Mouse (Mus musculus) bone marrow macrophage, adult 2 months (primary cell): ENCODE measurements around the gene Obp2b. TPM values are rescaled to one million over a fixed set of nuclear protein-coding genes. Genes with fewer than 3 reads are reported as not detected.

ENCODE experiments used
- H3K27ac ChIP-seq: 2 replicates; pipeline ENCODE4 v1.5.1; 2012; ENCODE audit warnings: low read depth, low read length; ENCODE audit not compliant: insufficient read depth
- H3K4me1 ChIP-seq: 2 replicates; pipeline ENCODE4 v1.6.1; 2012; ENCODE audit warnings: low read length; ENCODE audit not compliant: control insufficient read depth, insufficient read depth
- H3K4me3 ChIP-seq: 2 replicates; pipeline ENCODE4 v1.5.1; 2012; ENCODE audit warnings: mild to moderate bottlenecking, low read length, moderate library complexity; ENCODE audit not compliant: insufficient read depth
- CTCF ChIP-seq: IDR thresholded peaks from 2 replicates; pipeline ENCODE4 v1.5.1; 2012; ENCODE audit warnings: low read depth, mild to moderate bottlenecking, low read length, moderate library complexity
- POLR2A ChIP-seq: IDR thresholded peaks from 2 replicates; pipeline ENCODE4 v1.6.1; 2012; ENCODE audit warnings: mild to moderate bottlenecking, low read depth, low read length, borderline replicate concordance
- polyA plus RNA-seq: library from polyadenylated mRNA; stranded (reverse); fragments of >200 nt; gene quantifications from 2 replicates; pipeline ENCODE4 v1.2.4, GENCODE M21; 2012; ENCODE audit not compliant: missing spikeins, insufficient read depth, insufficient read length

The Obp2b gene
- polyA plus RNA-seq, 1 experiment: not detected

DNA sequence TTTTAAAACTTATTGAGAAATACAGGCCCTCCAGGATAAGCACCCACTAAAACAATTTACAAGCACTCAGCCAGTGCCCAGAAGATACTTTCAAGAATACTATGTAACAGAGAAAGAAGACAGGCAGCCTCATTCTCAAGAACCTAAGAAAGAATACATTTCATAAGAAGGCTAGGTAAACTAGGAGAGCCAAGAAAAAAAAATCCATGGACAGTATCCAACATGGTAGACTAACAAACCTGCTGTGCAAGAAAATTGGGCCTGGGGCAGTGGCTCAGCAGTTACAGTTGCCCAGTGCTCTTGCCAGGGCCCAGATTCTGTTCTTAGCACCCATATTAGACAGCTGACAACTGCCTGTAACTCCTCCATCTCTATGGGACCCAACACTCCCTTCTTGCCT, 19.6 kb upstream of the Obp2b start:
- TF ChIP-seq POLR2A: no peak
- no peak for TF ChIP-seq CTCF
- H3K27ac ChIP-seq: no peak overlapping the region
- no peak overlapping the region for H3K4me3 ChIP-seq
- no peaks in the 10 kb centered on the region for H3K4me1 ChIP-seq

DNA sequence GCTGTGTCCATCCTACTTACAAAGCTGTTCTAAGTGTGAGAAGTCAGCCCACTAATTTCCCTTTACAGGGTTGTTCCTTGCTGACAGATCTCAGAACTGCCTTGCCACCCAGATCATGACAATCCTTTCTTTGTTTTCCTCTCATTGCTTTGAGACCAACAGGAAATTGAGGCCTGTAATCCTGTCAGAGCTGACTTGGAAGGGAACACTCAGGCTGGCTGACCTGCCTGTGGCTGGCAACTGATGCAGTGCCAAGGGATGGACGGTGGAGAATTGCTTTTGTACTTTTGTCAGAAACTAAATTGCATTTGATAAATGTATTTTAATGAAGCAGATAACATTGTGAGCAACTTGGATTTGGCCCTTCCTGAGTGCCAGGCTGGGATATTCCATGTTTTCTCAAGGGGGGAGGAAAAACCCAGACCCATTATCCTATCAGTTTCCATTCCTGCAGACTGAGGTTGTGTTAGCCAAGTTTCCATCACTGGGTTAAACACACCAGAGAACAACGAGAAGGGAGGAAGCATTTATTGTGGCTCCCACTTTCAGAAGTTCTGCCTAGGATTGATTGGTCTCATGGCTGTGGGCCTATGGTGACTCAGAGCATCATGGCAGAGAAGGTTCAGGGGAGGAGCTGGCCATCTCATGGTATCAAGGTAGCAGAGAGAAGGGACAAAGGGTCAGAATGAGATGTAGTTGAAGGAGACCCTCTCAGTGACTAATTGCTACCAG, 3.4 kb upstream of the Obp2b start:
- TF ChIP-seq POLR2A: no peak
- H3K4me1 ChIP-seq: no peaks in the 10 kb centered on the region
- no peak overlapping the region for H3K27ac ChIP-seq
- no peak overlapping the region for H3K4me3 ChIP-seq

DNA sequence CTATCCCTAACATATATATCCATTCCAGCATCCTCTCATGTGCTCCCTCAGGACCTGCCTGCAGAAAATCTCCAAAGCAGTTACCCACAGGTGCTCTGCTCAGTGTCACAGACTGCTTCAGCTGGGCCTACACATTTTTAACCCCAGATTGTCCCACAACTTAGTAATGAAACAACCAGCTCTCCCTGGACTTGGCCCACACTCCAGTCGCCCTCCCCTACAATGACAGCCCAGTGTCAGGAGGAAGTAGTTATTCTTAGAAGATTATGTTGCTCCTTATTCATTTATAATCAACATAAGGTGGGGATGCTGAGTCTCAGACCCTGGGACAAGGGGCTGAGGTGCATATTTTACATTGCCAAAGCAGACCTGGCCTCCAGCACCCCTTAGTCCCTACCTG, 4.9 kb downstream of the Obp2b start:
- Histone ChIP-seq H3K27ac (no peak overlapping the region), H3K4me1 (no peaks in the 10 kb centered on the region), H3K4me3 (no peak overlapping the region)
- TF ChIP-seq CTCF (no peak), POLR2A (no peak)

DNA sequence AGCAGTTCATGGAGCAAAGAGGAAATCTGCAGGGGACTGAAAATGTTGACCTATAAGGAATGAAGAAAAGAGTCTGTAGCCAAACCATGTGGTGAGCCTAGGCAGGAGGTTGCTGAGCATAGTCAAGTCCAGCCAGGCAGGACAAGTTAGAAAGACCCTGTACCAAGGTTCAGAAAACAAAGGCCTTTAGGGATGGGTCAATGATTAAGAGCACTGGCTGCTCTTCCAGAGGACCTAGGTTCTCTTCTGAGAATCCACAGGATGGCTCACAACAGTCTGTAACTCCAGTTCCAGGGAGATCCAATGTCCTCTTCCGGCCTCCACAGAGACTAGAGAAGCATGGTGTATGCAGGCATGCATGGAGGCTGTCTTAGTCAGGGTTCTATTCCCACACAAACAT, 17.4 kb downstream of the Obp2b start:
- Histone ChIP-seq H3K4me1 (no peaks in the 10 kb centered on the region), H3K4me3 (no peak overlapping the region)
- TF ChIP-seq CTCF (no peak), POLR2A (no peak)

DNA sequence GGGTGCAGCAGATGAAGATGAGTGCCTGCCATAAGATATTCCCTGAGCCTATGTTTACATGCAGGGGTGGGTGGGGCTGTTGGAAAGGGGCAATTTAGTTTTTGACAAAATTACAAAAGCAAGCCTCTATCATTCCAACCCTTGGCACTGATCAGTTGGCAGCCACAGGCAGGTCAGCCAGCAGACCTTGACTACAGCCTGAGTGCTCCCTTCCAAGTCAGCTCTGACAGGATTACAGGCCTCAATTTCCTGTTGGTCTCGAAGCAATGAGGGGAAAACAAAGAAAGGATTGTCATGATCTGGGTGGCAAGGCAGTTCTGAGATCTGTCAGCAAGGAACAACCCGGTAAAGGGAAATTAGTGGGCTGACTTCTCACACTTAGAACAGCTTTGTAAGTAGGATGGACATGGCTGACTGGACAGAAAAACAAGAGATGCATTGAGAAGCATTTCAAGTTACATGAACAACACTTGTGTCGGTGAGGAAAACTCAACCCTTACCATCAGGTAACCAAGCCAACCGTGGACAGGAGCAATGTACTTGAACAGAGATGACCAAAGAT, 21.3 kb downstream of the Obp2b start:
- TF ChIP-seq POLR2A (no peak), CTCF (no peak)
- H3K4me1 ChIP-seq: no peaks in the 10 kb centered on the region

More for the DNA sequence above, 17.4 kb downstream of the Obp2b start:
- no peak overlapping the region for H3K27ac ChIP-seq

DNA sequence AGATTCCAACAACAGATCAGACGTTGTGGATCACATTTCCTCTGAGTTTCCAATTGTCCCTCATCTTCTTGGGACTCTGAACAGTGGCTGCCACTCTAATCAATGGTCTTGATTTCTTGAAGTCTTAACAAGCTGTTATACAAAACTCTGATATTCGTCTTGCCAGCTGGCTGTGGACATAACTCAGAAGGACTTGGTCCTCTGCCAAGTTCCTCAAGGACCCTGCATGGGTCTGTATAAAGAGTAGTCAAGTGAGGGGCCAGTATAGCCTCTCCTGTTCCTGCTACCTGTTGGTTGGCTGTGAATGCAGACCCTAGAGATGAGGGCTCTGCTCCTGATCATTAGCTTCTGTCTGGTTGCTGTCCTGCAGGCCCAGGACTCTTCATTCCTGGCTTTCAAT, 28.5 kb downstream of the Obp2b start, which contains the start of gene Lcn3:
Gene Lcn3 (plus strand): TSS at position 301 of the 400 bp plus-strand sequence.
- no peaks in the 10 kb centered on the region for H3K4me1 ChIP-seq
- no peak within 1 kb of the TSS for H3K27ac ChIP-seq
- H3K4me3 ChIP-seq: no peak within 1 kb of the TSS
- TF ChIP-seq POLR2A: no peak
- TF ChIP-seq CTCF: no peak

More for the DNA sequence above, 21.3 kb downstream of the Obp2b start:
- Histone ChIP-seq H3K27ac (no peak overlapping the region), H3K4me3 (no peak overlapping the region)

DNA sequence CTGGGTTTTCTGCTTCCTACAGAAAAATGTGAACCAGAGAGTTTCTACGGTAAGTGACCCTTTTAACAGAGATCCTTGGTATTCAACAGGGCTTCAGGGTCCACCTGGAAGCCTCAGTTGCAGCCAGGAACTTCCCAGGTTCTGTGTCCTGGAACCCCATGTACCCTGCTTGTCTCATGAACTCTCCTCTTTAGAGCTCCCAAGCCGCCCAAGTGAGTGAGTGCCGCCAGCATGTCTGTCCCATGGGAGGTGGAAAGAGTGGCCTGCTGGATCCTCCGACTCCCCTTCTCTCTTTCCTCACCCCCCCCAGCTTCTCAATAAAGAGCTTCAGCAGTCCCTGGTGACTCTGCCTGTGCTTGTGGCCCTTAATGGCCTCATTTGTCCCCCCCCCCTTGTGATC, 31.0 kb downstream of the Obp2b start:
- Histone ChIP-seq H3K4me3 (no peak overlapping the region), H3K27ac (no peak overlapping the region), H3K4me1 (no peaks in the 10 kb centered on the region)
- TF ChIP-seq POLR2A (no peak), CTCF (no peak)

DNA sequence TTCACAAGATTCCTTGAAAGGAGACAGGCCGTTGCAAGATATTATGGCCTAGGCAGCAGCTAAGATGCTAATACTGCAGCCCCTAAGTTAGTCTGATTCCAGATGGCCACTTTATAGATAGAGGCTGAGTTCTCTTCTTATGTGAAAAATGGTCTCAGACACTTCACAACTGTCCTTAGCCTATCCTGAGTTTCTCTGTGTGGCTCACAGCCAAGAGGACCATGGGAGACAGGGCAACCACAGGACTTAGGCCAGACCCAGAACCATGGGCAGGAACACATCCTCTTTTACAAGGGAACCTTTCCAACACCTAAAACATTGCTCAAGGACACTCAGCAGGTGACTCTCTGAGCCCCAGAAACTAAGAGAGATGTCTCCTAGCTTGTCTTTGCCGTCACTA, 36.7 kb downstream of the Obp2b start:
- TF ChIP-seq CTCF (no peak), POLR2A (no peak)
- H3K4me3 ChIP-seq: no peak overlapping the region
- no peak overlapping the region for H3K27ac ChIP-seq
- no peaks in the 10 kb centered on the region for H3K4me1 ChIP-seq

DNA sequence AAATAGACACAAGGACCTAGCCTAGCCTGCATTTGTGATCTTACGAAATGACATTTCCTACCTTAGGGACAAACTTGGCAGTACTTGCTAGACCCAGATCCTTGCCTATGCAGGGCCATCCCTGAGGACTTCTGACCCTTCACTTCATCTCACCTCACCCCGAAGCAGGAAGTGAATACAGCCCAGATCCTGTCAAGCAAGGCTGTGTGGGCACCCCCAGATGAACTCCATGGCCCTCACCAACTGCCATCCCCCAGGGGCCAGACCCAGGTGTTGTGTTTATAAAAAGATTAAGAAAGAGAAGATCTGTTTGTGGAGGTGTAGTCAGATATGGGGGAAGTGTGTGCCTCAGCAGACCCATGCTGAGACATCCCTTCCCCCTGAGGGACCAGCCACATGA, 37.8 kb downstream of the Obp2b start:
- no peak overlapping the region for H3K27ac ChIP-seq
- no peak overlapping the region for H3K4me3 ChIP-seq
- TF ChIP-seq POLR2A (no peak), CTCF (no peak)
- H3K4me1 ChIP-seq: no peaks in the 10 kb centered on the region

DNA sequence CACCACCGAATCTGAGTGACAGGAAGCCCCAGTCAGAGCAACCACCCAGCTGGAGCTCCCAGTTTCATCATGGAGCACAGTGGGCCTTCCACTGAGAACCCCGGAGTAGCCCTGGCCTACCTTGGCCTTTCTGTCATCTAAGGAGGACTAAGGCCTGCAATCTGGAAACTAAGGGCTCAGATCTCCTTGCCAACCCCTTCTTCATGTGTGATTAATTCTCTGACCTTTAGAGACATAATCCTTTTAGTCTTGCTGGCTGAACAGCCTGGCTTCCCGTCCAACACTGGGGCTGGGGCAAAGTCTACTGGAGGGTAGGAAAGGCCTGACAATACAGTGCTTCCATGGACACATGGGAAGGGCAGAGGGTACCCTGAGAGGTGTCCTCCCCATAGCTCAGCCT, 39.2 kb downstream of the Obp2b start:
- no peak for TF ChIP-seq CTCF
- no peak for TF ChIP-seq POLR2A
- H3K4me3 ChIP-seq: no peak overlapping the region
- no peaks in the 10 kb centered on the region for H3K4me1 ChIP-seq
- H3K27ac ChIP-seq: no peak overlapping the region

DNA sequence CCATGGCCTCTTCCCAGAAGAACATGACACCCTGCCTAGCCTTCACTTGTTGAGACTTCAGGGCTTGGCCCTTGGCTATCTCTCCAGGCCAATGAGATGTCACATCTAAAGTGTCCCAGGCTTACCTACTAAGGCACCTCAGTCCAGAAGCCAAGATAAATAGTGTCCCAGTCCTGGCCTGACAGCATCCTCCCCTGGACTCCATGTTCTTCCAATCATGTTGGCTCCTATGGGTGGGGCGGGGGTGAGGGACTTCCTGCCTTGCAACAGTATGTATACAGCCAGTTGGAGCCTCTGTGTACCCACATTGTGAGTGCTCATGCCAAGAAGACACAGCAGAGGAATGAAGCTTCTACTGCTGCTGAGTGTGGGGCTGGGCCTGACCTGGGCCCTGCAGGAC, 39.9 kb downstream of the Obp2b start, which contains the start of gene Lcn11:
Gene Lcn11 (plus strand): TSS at position 301 of the 400 bp plus-strand sequence.
- no peak within 1 kb of the TSS for H3K27ac ChIP-seq
- TF ChIP-seq CTCF (no peak), POLR2A (no peak)
- no peak within 1 kb of the TSS for H3K4me3 ChIP-seq
- no peaks in the 10 kb centered on the region for H3K4me1 ChIP-seq
